Mouse (Mus musculus) lung, embryonic 14.5 days (tissue): Measurements from ENCODE around the gene Sinhcaf. TPM values are rescaled to one million over a fixed set of nuclear protein-coding genes. Genes with fewer than 3 reads are reported as not detected.
A peak's percentile ranks its signal among the peaks of the same experiment; 100 is the strongest.
"Not testable (repeated sequence)": the region's sequence is repeated elsewhere in the genome, so short reads cannot be mapped to it uniquely, and the experiment has no call there.

Experiments used
- ATAC-seq: fragments of 200-750 bp; cut with Nextera tagmentation; 2 replicates; pipeline ENCODE4 v1.8.0; 2017; ENCODE audit warnings: mild to moderate bottlenecking, moderate TSS enrichment, moderate library complexity; ENCODE audit not compliant: insufficient read depth
- DNase-seq: peaks from one replicate; pipeline ENCODE4 v3.0.0-alpha.2; 2015
- H3K27ac ChIP-seq: fragments of 300-500 bp; sonication (generic); 2 replicates; pipeline ENCODE4 v1.5.1; 2014; ENCODE audit warnings: low read depth, mild to moderate bottlenecking, moderate library complexity
- H3K27me3 ChIP-seq: fragments of 300-500 bp; sonication (generic); 2 replicates; pipeline ENCODE4 v1.6.1; 2014; ENCODE audit warnings: low read length, control low read depth; ENCODE audit not compliant: insufficient read depth
- H3K36me3 ChIP-seq: fragments of 300-500 bp; sonication (generic); 2 replicates; pipeline ENCODE4 v1.6.1; 2014; ENCODE audit warnings: control low read depth; ENCODE audit not compliant: insufficient read depth
- H3K4me1 ChIP-seq: fragments of 300-500 bp; sonication (generic); 2 replicates; pipeline ENCODE4 v1.6.1; 2014; ENCODE audit warnings: antibody characterized with exemption, control low read depth; ENCODE audit not compliant: insufficient read depth
- H3K4me2 ChIP-seq: fragments of 300-500 bp; sonication (generic); 2 replicates; pipeline ENCODE4 v1.6.1; 2014; ENCODE audit warnings: mild to moderate bottlenecking
- H3K4me3 ChIP-seq: fragments of 300-500 bp; sonication (generic); 2 replicates; pipeline ENCODE4 v1.5.1; 2014; ENCODE audit warnings: low read depth, low read length
- H3K9ac ChIP-seq: fragments of 300-500 bp; sonication (generic); 2 replicates; pipeline ENCODE4 v1.6.1; 2014
- H3K9me3 ChIP-seq: fragments of 300-500 bp; sonication (generic); 2 replicates; pipeline ENCODE4 v1.6.1; 2016; ENCODE audit warnings: low read depth, low read length, control low read depth
- CTCF ChIP-seq: IDR thresholded peaks from 2 replicates; pipeline ENCODE4 v1.5.1; 2016; ENCODE audit warnings: antibody characterized with exemption, low read depth
- WGBS: fragments of 180-500 bp; shearing (Covaris S2); extraction: QIAGEN DNeasy Blood & Tissue Kit; methylation state at CpG from one replicate; pipeline ENCODE4 v1.1.7; 2014; 5-methylcytosine and 5-hydroxymethylcytosine counted together
- polyA plus RNA-seq: library from polyadenylated mRNA; unstranded; fragments of >200 nt; fragmentation: Nextera tagmentation; extraction: Ambion mirVana; gene quantifications from 2 replicates; pipeline ENCODE4 v1.2.1, GENCODE M21; 2014

The Sinhcaf gene
- polyA plus RNA-seq, 1 experiment from 2014 or later: 150 TPM

GRCm38 (mm10) chr6:148944767-148945508 is 1.3 kb downstream of the Sinhcaf start:
- no peak for TF ChIP-seq CTCF
- Histone ChIP-seq H3K36me3 (peaks cover 7% of the 10 kb centered on the region), H3K4me2 (peak overlapping the region; percentile 71), H3K9me3 (no peaks in the 10 kb centered on the region), H3K27me3 (no peaks in the 10 kb centered on the region), H3K9ac (peak overlapping the region; percentile 97), H3K27ac (peak overlapping the region; percentile 97), H3K4me3 (peak overlapping the region; percentile 94), H3K4me1 (0 out of 2 replicates have a peak, but pooled peaks cover 2% of the 10 kb centered on the region)
- under 1% methylated on average over 91 of the region's 92 CpGs for WGBS
- peak; percentile 68 for ATAC-seq
- DNase-seq: peak; percentile 84

GRCm38 (mm10) chr6:148944344-148944766 is 1.9 kb downstream of the Sinhcaf start:
- no peaks in the 10 kb centered on the region for H3K27me3 ChIP-seq
- H3K4me1 ChIP-seq: 0 out of 2 replicates have a peak, but pooled peaks cover 2% of the 10 kb centered on the region
- TF ChIP-seq CTCF: no peak
- peak; percentile 10; the same call in 1 of the 2 replicates for ATAC-seq
- peak overlapping the region; percentile 94 for H3K4me3 ChIP-seq
- peak overlapping the region; percentile 97 for H3K9ac ChIP-seq
- H3K9me3 ChIP-seq: no peaks in the 10 kb centered on the region
- peak overlapping the region; percentile 71 for H3K4me2 ChIP-seq
- WGBS: under 1% methylated on average over 25 of the region's 30 CpGs
- peak overlapping the region; percentile 97 for H3K27ac ChIP-seq
- DNase-seq: no peak
- H3K36me3 ChIP-seq: peaks cover 13% of the 10 kb centered on the region

GRCm38 (mm10) chr6:148943695-148944094 is 2.6 kb downstream of the Sinhcaf start:
- H3K4me3 ChIP-seq: peak overlapping the region; percentile 94
- 0 out of 2 replicates have a peak, but pooled peaks cover 2% of the 10 kb centered on the region for H3K4me1 ChIP-seq
- TF ChIP-seq CTCF: no peak
- ATAC-seq (no peak), DNase-seq (no peak)
- H3K36me3 ChIP-seq: peaks cover 13% of the 10 kb centered on the region
- no peaks in the 10 kb centered on the region for H3K9me3 ChIP-seq
- H3K27me3 ChIP-seq: no peaks in the 10 kb centered on the region
- peak overlapping the region; percentile 97 for H3K9ac ChIP-seq
- peak overlapping the region; percentile 50; the same call in 1 of the 2 replicates for H3K27ac ChIP-seq
- H3K4me2 ChIP-seq: peak overlapping the region; percentile 71
- 12% methylated on average over 3 of the region's 3 CpGs for WGBS

- Histone ChIP-seq H3K27me3 (no peaks in the 10 kb centered on the region), H3K4me3 (no peak overlapping the region), H3K9ac (no peak overlapping the region), H3K36me3 (peaks cover 13% of the 10 kb centered on the region), H3K9me3 (no peaks in the 10 kb centered on the region), H3K4me1 (0 out of 2 replicates have a peak, but pooled peaks cover 2% of the 10 kb centered on the region), H3K4me2 (no peak overlapping the region), H3K27ac (no peak overlapping the region)
- peak; percentile 17; the same call in 1 of the 2 replicates for TF ChIP-seq CTCF
- WGBS: 67% methylated on average over 4 of the region's 4 CpGs
- ATAC-seq (no peak), DNase-seq (no peak)
Measured at GRCm38 (mm10) chr6:148942406-148942805, 3.9 kb downstream of the Sinhcaf start.

- Histone ChIP-seq H3K4me1 (0 out of 2 replicates have a peak, but pooled peaks cover 2% of the 10 kb centered on the region), H3K4me3 (no peak overlapping the region), H3K36me3 (peaks cover 13% of the 10 kb centered on the region), H3K4me2 (no peak overlapping the region), H3K9ac (no peak overlapping the region), H3K27ac (no peak overlapping the region), H3K9me3 (no peaks in the 10 kb centered on the region), H3K27me3 (no peaks in the 10 kb centered on the region)
- DNase-seq: no peak
- ATAC-seq: no peak
- no peak for TF ChIP-seq CTCF
- whole genome bisulfite sequencing: 57% methylated on average over 5 of the region's 5 CpGs
Measured at GRCm38 (mm10) chr6:148941880-148942279, 4.4 kb downstream of the Sinhcaf start.

GRCm38 (mm10) chr6:148940383-148940782 is 5.9 kb downstream of the Sinhcaf start:
- DNase-seq: peak; percentile 25
- WGBS: 84% methylated on average over 2 of the region's 3 CpGs

GRCm38 (mm10) chr6:148937693-148938092 is 8.6 kb downstream of the Sinhcaf start:
- 38% methylated on average over 1 of the region's 1 CpGs for WGBS
- H3K4me1 ChIP-seq: no peaks in the 10 kb centered on the region; the same call in 1 of the 2 replicates
- H3K9me3 ChIP-seq: no peaks in the 10 kb centered on the region
- no peak overlapping the region for H3K4me3 ChIP-seq
- H3K9ac ChIP-seq: no peak overlapping the region
- peaks cover 14% of the 10 kb centered on the region for H3K36me3 ChIP-seq
- no peaks in the 10 kb centered on the region for H3K27me3 ChIP-seq
- H3K27ac ChIP-seq: no peak overlapping the region
- H3K4me2 ChIP-seq: no peak overlapping the region
- TF ChIP-seq CTCF: no peak
- DNase-seq: no peak
- no peak for ATAC-seq

More at GRCm38 (mm10) chr6:148940383-148940782, 5.9 kb downstream of the Sinhcaf start:
- not testable (repeated sequence) for H3K4me3 ChIP-seq, H3K9me3 ChIP-seq, H3K27ac ChIP-seq, H3K9ac ChIP-seq, ATAC-seq, H3K4me2 ChIP-seq, H3K4me1 ChIP-seq, H3K27me3 ChIP-seq
- peak; percentile 41 for TF ChIP-seq CTCF
- H3K36me3 ChIP-seq: peaks cover 13% of the 10 kb centered on the region
